Mouse (Mus musculus) forebrain, embryonic 13.5 days (tissue): ENCODE measurements at regions not wholly inside any gene's neighbourhood (a gene's known extent, or its start where the extent isn't known, plus 50 kb on each side); places are given as distances from the start of the nearest gene placed in this dataset.
"Not testable (repeated sequence)": the region's sequence is repeated elsewhere in the genome, so short reads cannot be mapped to it uniquely, and the experiment has no call there.

Experiments used
- ATAC-seq: fragments of 200-750 bp; cut with Nextera tagmentation; 2 replicates; pipeline ENCODE4 v1.8.0; 2017
- H3K27ac ChIP-seq: fragments of 300-500 bp; sonication (generic); 2 replicates; pipeline ENCODE4 v1.5.1; 2015; ENCODE audit warnings: inconsistent platforms, mild to moderate bottlenecking, moderate library complexity
- H3K27me3 ChIP-seq: fragments of 300-500 bp; sonication (generic); 2 replicates; pipeline ENCODE4 v1.6.1; 2015; ENCODE audit warnings: mild to moderate bottlenecking, inconsistent platforms
- H3K36me3 ChIP-seq: fragments of 300-500 bp; sonication (generic); 2 replicates; pipeline ENCODE4 v1.6.1; 2015; ENCODE audit warnings: mild to moderate bottlenecking, inconsistent platforms; ENCODE audit not compliant: poor library complexity, severe bottlenecking
- H3K4me1 ChIP-seq: fragments of 300-500 bp; sonication (generic); 2 replicates; pipeline ENCODE4 v1.6.1; 2015; ENCODE audit warnings: inconsistent platforms
- H3K4me2 ChIP-seq: fragments of 300-500 bp; sonication (generic); 2 replicates; pipeline ENCODE4 v1.6.1; 2015; ENCODE audit warnings: inconsistent platforms, mild to moderate bottlenecking, moderate library complexity
- H3K4me3 ChIP-seq: fragments of 300-500 bp; sonication (generic); 2 replicates; pipeline ENCODE4 v1.5.1; 2015; ENCODE audit warnings: mild to moderate bottlenecking, inconsistent platforms
- H3K9ac ChIP-seq: fragments of 300-500 bp; sonication (generic); 2 replicates; pipeline ENCODE4 v1.6.1; 2015; ENCODE audit warnings: mild to moderate bottlenecking, inconsistent platforms
- H3K9me3 ChIP-seq: fragments of 300-500 bp; sonication (generic); replicated peaks from 2 replicates; pipeline ENCODE4 v1.6.1; 2016; ENCODE audit warnings: inconsistent platforms
- WGBS: fragments of 180-500 bp; shearing (Covaris S2); methylation state at CpG from one replicate; pipeline ENCODE4 v1.1.7; 2015; 5-methylcytosine and 5-hydroxymethylcytosine counted together

GRCm38 (mm10) chr8:26645375-26645774 is 331.8 kb upstream of the Zfp703 start:
- H3K4me1 ChIP-seq, H3K9me3 ChIP-seq, H3K4me3 ChIP-seq, ATAC-seq, H3K27ac ChIP-seq, H3K9ac ChIP-seq, H3K36me3 ChIP-seq, H3K4me2 ChIP-seq, H3K27me3 ChIP-seq: not testable (repeated sequence)
- WGBS: 76% methylated on average over 7 of the region's 7 CpGs

- no peak for ATAC-seq
- no peaks in the 10 kb centered on the region for H3K9me3 ChIP-seq
- no peak overlapping the region for H3K9ac ChIP-seq
- H3K36me3 ChIP-seq: no peaks in the 10 kb centered on the region
- H3K27me3 ChIP-seq: no peaks in the 10 kb centered on the region
- H3K27ac ChIP-seq: no peak overlapping the region
- 27% methylated on average over 1 of the region's 1 CpGs for WGBS
- no peak overlapping the region for H3K4me3 ChIP-seq
- no peak overlapping the region for H3K4me2 ChIP-seq
- H3K4me1 ChIP-seq: no peaks in the 10 kb centered on the region
Observed at GRCm38 (mm10) chr8:26650287-26650686, 326.8 kb upstream of the Zfp703 start.

- Histone ChIP-seq H3K9ac (no peak overlapping the region), H3K9me3 (no peaks in the 10 kb centered on the region), H3K36me3 (no peaks in the 10 kb centered on the region), H3K4me2 (no peak overlapping the region), H3K4me1 (no peaks in the 10 kb centered on the region), H3K4me3 (no peak overlapping the region), H3K27ac (no peak overlapping the region), H3K27me3 (no peaks in the 10 kb centered on the region)
- 82% methylated on average over 8 of the region's 8 CpGs for WGBS
- no peak for ATAC-seq
Observed at GRCm38 (mm10) chr8:26655897-26656296, 321.2 kb upstream of the Zfp703 start.

GRCm38 (mm10) chr8:26656310-26657075 is 320.6 kb upstream of the Zfp703 start:
- Histone ChIP-seq H3K27ac (no peak overlapping the region), H3K4me3 (no peak overlapping the region), H3K4me2 (no peak overlapping the region), H3K9me3 (no peaks in the 10 kb centered on the region), H3K27me3 (no peaks in the 10 kb centered on the region), H3K4me1 (no peaks in the 10 kb centered on the region), H3K36me3 (no peaks in the 10 kb centered on the region), H3K9ac (no peak overlapping the region)
- ATAC-seq: no peak
- WGBS: 71% methylated on average over 13 of the region's 13 CpGs

GRCm38 (mm10) chr8:26659381-26659780 is 317.7 kb upstream of the Zfp703 start:
- Histone ChIP-seq H3K4me3 (no peak overlapping the region), H3K4me1 (no peaks in the 10 kb centered on the region), H3K27ac (no peak overlapping the region), H3K9ac (no peak overlapping the region), H3K27me3 (no peaks in the 10 kb centered on the region), H3K36me3 (no peaks in the 10 kb centered on the region), H3K4me2 (no peak overlapping the region), H3K9me3 (no peaks in the 10 kb centered on the region)
- no peak for ATAC-seq
- 22% methylated on average over 1 of the region's 1 CpGs for WGBS

- 87% methylated on average over 3 of the region's 3 CpGs for WGBS
- Histone ChIP-seq H3K4me1 (peaks cover 13% of the 10 kb centered on the region; the same call in 1 of the 2 replicates), H3K27ac (no peak overlapping the region), H3K4me2 (no peak overlapping the region), H3K4me3 (no peak overlapping the region), H3K9ac (no peak overlapping the region), H3K27me3 (no peaks in the 10 kb centered on the region), H3K9me3 (no peaks in the 10 kb centered on the region), H3K36me3 (no peaks in the 10 kb centered on the region)
- no peak for ATAC-seq
Observed at GRCm38 (mm10) chr8:26669541-26669940, 307.6 kb upstream of the Zfp703 start.

- Histone ChIP-seq H3K27ac (no peak overlapping the region), H3K4me3 (no peak overlapping the region), H3K27me3 (peaks cover 14% of the 10 kb centered on the region), H3K36me3 (no peaks in the 10 kb centered on the region), H3K4me1 (peaks cover 24% of the 10 kb centered on the region), H3K4me2 (no peak overlapping the region), H3K9ac (no peak overlapping the region), H3K9me3 (no peaks in the 10 kb centered on the region)
- no peak for ATAC-seq
- 31% methylated on average over 9 of the region's 9 CpGs for WGBS
Observed at GRCm38 (mm10) chr8:26672486-26673395, 304.4 kb upstream of the Zfp703 start.

- Histone ChIP-seq H3K4me3 (peak overlapping the region; percentile 3; the same call in 1 of the 2 replicates), H3K27me3 (peaks cover 21% of the 10 kb centered on the region), H3K4me1 (peaks cover 38% of the 10 kb centered on the region), H3K27ac (peak overlapping the region; percentile 57), H3K4me2 (peak overlapping the region; percentile 40), H3K9ac (no peak overlapping the region), H3K36me3 (no peaks in the 10 kb centered on the region), H3K9me3 (no peaks in the 10 kb centered on the region)
- peak; percentile 90 for ATAC-seq
- 26% methylated on average over 18 of the region's 18 CpGs for WGBS
Observed at GRCm38 (mm10) chr8:26677584-26678138, 299.5 kb upstream of the Zfp703 start.

- Histone ChIP-seq H3K27ac (0 out of 2 replicates have a peak overlapping the region, but pooled peaks have one; percentile 26), H3K4me3 (no peak overlapping the region), H3K4me1 (peaks cover 26% of the 10 kb centered on the region), H3K36me3 (no peaks in the 10 kb centered on the region), H3K27me3 (0 out of 2 replicates have a peak, but pooled peaks cover 13% of the 10 kb centered on the region), H3K9me3 (no peaks in the 10 kb centered on the region), H3K9ac (no peak overlapping the region), H3K4me2 (no peak overlapping the region)
- 77% methylated on average over 11 of the region's 11 CpGs for whole genome bisulfite sequencing
- ATAC-seq: no peak
Observed at GRCm38 (mm10) chr8:26680891-26681381, 296.2 kb upstream of the Zfp703 start.

- ATAC-seq: 0 out of 2 replicates have a peak, but pooled peaks have one; percentile 66
- Histone ChIP-seq H3K27me3 (0 out of 2 replicates have a peak, but pooled peaks cover 3% of the 10 kb centered on the region), H3K4me3 (no peak overlapping the region), H3K4me1 (peaks cover 23% of the 10 kb centered on the region), H3K36me3 (no peaks in the 10 kb centered on the region), H3K9me3 (no peaks in the 10 kb centered on the region), H3K9ac (no peak overlapping the region), H3K27ac (no peak overlapping the region), H3K4me2 (no peak overlapping the region)
Observed at GRCm38 (mm10) chr8:26687146-26687545, 290.0 kb upstream of the Zfp703 start.

- 83% methylated on average over 4 of the region's 4 CpGs for WGBS
- no peak overlapping the region for H3K9ac ChIP-seq
Observed at GRCm38 (mm10) chr8:26688035-26688434, 289.1 kb upstream of the Zfp703 start.

More at GRCm38 (mm10) chr8:26688035-26688434, 289.1 kb upstream of the Zfp703 start:
- no peaks in the 10 kb centered on the region for H3K36me3 ChIP-seq
- peaks cover 23% of the 10 kb centered on the region for H3K4me1 ChIP-seq
- no peak overlapping the region for H3K27ac ChIP-seq
- no peak overlapping the region for H3K4me3 ChIP-seq
- no peak for ATAC-seq
- H3K4me2 ChIP-seq: no peak overlapping the region
- no peaks in the 10 kb centered on the region for H3K9me3 ChIP-seq
- no peaks in the 10 kb centered on the region for H3K27me3 ChIP-seq
